Mouse (Mus musculus) C2C12 (cell line): ENCODE results near the gene Nhp2. TPM values are rescaled to one million over a fixed set of nuclear protein-coding genes. Genes with fewer than 3 reads are reported as not detected.
"Not testable (repeated sequence)": the region's sequence is repeated elsewhere in the genome, so short reads cannot be mapped to it uniquely, and the experiment has no call there.

Experiments used
- H3K27me3 ChIP-seq: one replicate; pipeline ENCODE4 v1.6.1; 2011; ENCODE audit not compliant: control insufficient read depth, insufficient read depth, insufficient read length
- H3K36me3 ChIP-seq: one replicate; pipeline ENCODE4 v1.6.1; 2011; ENCODE audit not compliant: control insufficient read depth, insufficient read depth
- H3K4me3 ChIP-seq: one replicate; pipeline ENCODE4 v1.5.1; 2011; ENCODE audit warnings: mild to moderate bottlenecking, control low read depth; ENCODE audit not compliant: poor library complexity, insufficient read depth, severe bottlenecking
- H3K79me2 ChIP-seq: one replicate; pipeline ENCODE4 v1.6.1; 2011; ENCODE audit not compliant: control insufficient read depth, insufficient read depth
- H3K79me3 ChIP-seq: one replicate; pipeline ENCODE4 v1.6.1; 2011; ENCODE audit warnings: low read depth, control low read depth
- H3ac ChIP-seq: one replicate; pipeline ENCODE3; 2011; ENCODE audit warnings: low read depth; ENCODE audit not compliant: control insufficient read depth, insufficient read length
- CEBPB ChIP-seq: IDR thresholded peaks from one replicate; pipeline ENCODE4 v1.6.1; 2011; ENCODE audit warnings: low read depth, mild to moderate bottlenecking, control low read depth, moderate library complexity
- CTCF ChIP-seq: IDR thresholded peaks from one replicate; pipeline ENCODE4 v1.5.1; 2011; ENCODE audit not compliant: control insufficient read depth, insufficient read depth, insufficient read length
- FOSL1 ChIP-seq: IDR thresholded peaks from one replicate; pipeline ENCODE4 v1.8.0; 2011; ENCODE audit warnings: mild to moderate bottlenecking, low read length; ENCODE audit not compliant: poor library complexity, insufficient read depth, severe bottlenecking
- MAX ChIP-seq: IDR thresholded peaks from one replicate; pipeline ENCODE4 v1.6.1; 2011; ENCODE audit warnings: mild to moderate bottlenecking, control low read depth
- MYOD1 ChIP-seq: IDR thresholded peaks from one replicate; pipeline ENCODE4 v1.6.1; 2011; ENCODE audit warnings: low read depth; ENCODE audit not compliant: control insufficient read depth, insufficient read length
- MYOG ChIP-seq: IDR thresholded peaks from one replicate; pipeline ENCODE4 v1.6.1; 2011; ENCODE audit not compliant: control insufficient read depth, insufficient read length; ENCODE audit errors: extremely low read depth
- USF1 ChIP-seq: IDR thresholded peaks from one replicate; pipeline ENCODE4 v1.6.1; 2011; ENCODE audit warnings: low read depth, mild to moderate bottlenecking, control low read depth, moderate library complexity
- polyA plus RNA-seq: library from polyadenylated mRNA; unstranded; fragments of >200 nt; fragmentation: generic; extraction: Trizol; gene quantifications from one replicate; pipeline ENCODE4 v1.2.1, GENCODE M21; 2012; ENCODE audit warnings: missing spikeins

The Nhp2 gene
- polyA plus RNA-seq, 1 experiment = 378 TPM

- peak overlapping the region; percentile 99 for H3K4me3 ChIP-seq
- TF ChIP-seq CEBPB (no peak), USF1 (no peak), MAX (no peak), CTCF (no peak), MYOG (no peak), FOSL1 (no peak), MYOD1 (no peak)
- H3K79me3 ChIP-seq = peaks cover 41% of the 10 kb centered on the region
- peaks cover 54% of the 10 kb centered on the region for H3K79me2 ChIP-seq
- no peaks in the 10 kb centered on the region for H3K27me3 ChIP-seq
- peaks cover 36% of the 10 kb centered on the region for H3K36me3 ChIP-seq
- H3ac ChIP-seq = peak overlapping the region; percentile 90
These were observed 12.3 kb upstream of the Nhp2 start for GRCm38 (mm10) chr11:51607096-51607738.

GRCm38 (mm10) chr11:51609266-51609909, 10.1 kb upstream of the Nhp2 start:
- H3K4me3 ChIP-seq = no peak overlapping the region
- H3K79me3 ChIP-seq = peaks cover 19% of the 10 kb centered on the region
- no peaks in the 10 kb centered on the region for H3K27me3 ChIP-seq
- TF ChIP-seq MYOD1 (no peak), MYOG (no peak), CTCF (no peak), MAX (no peak), USF1 (no peak), CEBPB (no peak), FOSL1 (no peak)
- no peak overlapping the region for H3ac ChIP-seq
- peaks cover 32% of the 10 kb centered on the region for H3K79me2 ChIP-seq
- peaks cover 14% of the 10 kb centered on the region for H3K36me3 ChIP-seq

DNA sequence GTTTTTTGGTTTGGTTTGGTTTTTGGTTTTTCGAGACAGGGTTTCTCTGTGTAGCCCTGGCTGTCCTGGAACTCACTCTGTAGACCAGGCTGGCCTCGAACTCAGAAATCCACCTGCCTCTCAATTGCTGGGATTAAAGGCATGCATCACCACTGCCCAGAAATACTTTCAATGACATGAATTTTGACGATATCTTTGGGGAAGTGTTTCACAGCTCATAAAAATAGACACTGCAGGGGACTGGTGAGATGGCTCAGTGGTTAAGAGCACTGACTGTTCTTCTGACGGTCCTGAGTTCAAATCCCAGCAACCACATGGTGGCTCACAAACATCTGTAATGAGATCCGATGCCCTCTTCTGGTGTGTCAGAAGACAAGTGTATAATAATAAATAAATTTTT, 9.6 kb upstream of the Nhp2 start:
- not testable (repeated sequence) for H3K4me3 ChIP-seq, H3K36me3 ChIP-seq, H3ac ChIP-seq, H3K27me3 ChIP-seq
- Histone ChIP-seq H3K79me2 (peaks cover 27% of the 10 kb centered on the region), H3K79me3 (peaks cover 14% of the 10 kb centered on the region)

DNA sequence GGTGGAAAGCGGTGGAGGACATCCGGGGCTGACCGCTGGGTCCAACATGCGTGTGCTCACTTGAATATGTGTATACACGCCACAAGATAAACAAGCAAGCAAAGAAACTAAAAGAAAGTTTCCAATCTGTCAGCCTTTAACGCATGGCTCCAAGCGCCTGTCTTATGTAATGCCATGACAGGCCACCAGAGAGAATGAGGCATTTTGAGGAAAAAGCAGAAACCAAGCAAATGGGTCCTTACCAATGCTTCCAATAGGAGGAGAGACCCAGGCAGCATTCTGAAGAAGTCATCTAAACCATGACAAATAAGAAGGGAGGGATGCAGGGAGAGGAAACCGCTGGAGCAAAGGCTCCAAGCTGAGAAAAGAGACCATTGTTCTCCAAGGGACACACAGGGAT, 5.3 kb upstream of the Nhp2 start:
- no peak overlapping the region for H3K4me3 ChIP-seq
- no peaks in the 10 kb centered on the region for H3K27me3 ChIP-seq
- no peak overlapping the region for H3ac ChIP-seq
- H3K79me2 ChIP-seq = no peaks in the 10 kb centered on the region
- H3K79me3 ChIP-seq = no peaks in the 10 kb centered on the region
- no peaks in the 10 kb centered on the region for H3K36me3 ChIP-seq
- TF ChIP-seq MAX (no peak), CEBPB (no peak), MYOD1 (no peak), MYOG (no peak), FOSL1 (no peak), USF1 (no peak), CTCF (no peak)

GRCm38 (mm10) chr11:51615129-51615528, 4.4 kb upstream of the Nhp2 start:
- TF ChIP-seq MAX (no peak), FOSL1 (no peak), CTCF (no peak), MYOG (no peak), CEBPB (no peak), USF1 (no peak), MYOD1 (no peak)
- H3K79me3 ChIP-seq = peaks cover 4% of the 10 kb centered on the region
- no peaks in the 10 kb centered on the region for H3K27me3 ChIP-seq
- H3K36me3 ChIP-seq = no peaks in the 10 kb centered on the region
- H3K4me3 ChIP-seq = no peak overlapping the region
- H3K79me2 ChIP-seq = peaks cover 6% of the 10 kb centered on the region
- no peak overlapping the region for H3ac ChIP-seq

DNA sequence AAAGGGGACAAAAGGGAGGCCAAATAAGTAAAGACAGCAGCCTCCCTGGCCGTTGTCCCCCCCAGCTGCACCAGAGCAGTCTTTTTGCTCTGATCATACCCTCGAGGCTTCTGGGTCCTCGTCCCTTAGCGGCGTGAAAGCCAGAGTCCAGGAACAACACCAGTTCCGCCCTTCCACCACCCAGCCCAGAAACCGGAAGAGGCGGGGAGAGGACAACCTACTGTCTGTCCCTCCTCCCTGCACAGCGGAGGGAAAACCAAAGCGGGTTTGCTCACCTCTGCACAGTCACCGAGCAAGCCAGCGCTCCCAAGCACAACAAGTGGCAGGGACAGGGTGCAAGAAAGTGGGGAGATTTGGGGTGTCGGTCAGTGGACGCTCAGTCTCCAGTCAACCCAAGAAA, 3.9 kb upstream of the Nhp2 start:
- TF ChIP-seq CEBPB (no peak), MAX (peak; percentile 81)
- H3K36me3 ChIP-seq = no peaks in the 10 kb centered on the region
- H3K27me3 ChIP-seq = no peaks in the 10 kb centered on the region
- peak overlapping the region; percentile 70 for H3ac ChIP-seq
- H3K79me2 ChIP-seq = peaks cover 10% of the 10 kb centered on the region
- H3K79me3 ChIP-seq = peaks cover 9% of the 10 kb centered on the region
- no peak overlapping the region for H3K4me3 ChIP-seq

GRCm38 (mm10) chr11:51616113-51616512, 3.4 kb upstream of the Nhp2 start:
- Histone ChIP-seq H3K79me2 (peaks cover 16% of the 10 kb centered on the region), H3K79me3 (peaks cover 14% of the 10 kb centered on the region), H3ac (peak overlapping the region; percentile 68)
- not testable (repeated sequence) for H3K27me3 ChIP-seq, H3K4me3 ChIP-seq, H3K36me3 ChIP-seq
